9 mouse cellular contexts compared by ENCODE assay signal in genomic region chr17:30026617-30027016, GRCm38 (mm10). TPM values are rescaled to one million over a fixed set of nuclear protein-coding genes. Genes with fewer than 3 reads are reported as not detected.
A peak's percentile ranks its signal among the peaks of the same experiment; 100 is the strongest.
DNase-seq lines count a peak whose midpoint lies in the region; ATAC-seq and TF ChIP-seq lines count a peak whose summit lies in the region.
"Had no signal": no experiment of that assay in that cellular context is flagged by ENCODE, and none has a peak within 500 bp of the region (broad histone marks: within the 10 kb centered on the region; RNA-seq: fewer than 3 reads in every experiment).

No protein-coding gene starts in this region.

- H3K27me3 ChIP-seq in intestine, embryonic 14.5 days (replicated peaks; ENCODE audit: control insufficient read depth, insufficient read depth, low read length) = no peaks in the 10 kb centered on the region
- H3K27me3 ChIP-seq in intestine, postnatal 0 days (replicated peaks; ENCODE audit: control insufficient read depth, insufficient read depth, low read length) = no peaks in the 10 kb centered on the region
- H3K27me3 ChIP-seq in heart, adult 2 months (ENCODE audit: control insufficient read depth, insufficient read depth, low read length) = no peaks in the 10 kb centered on the region
- no peaks in the 10 kb centered on the region for H3K27me3 ChIP-seq in liver, postnatal 0 days (ENCODE audit: insufficient read depth, low read length)

- ATAC-seq in intestine, embryonic 14.5 days (replicated peaks; ENCODE audit: low FRiP score, low TSS enrichment, low read depth) = no peak
- no peak for ATAC-seq in intestine, postnatal 0 days
- ATAC-seq in liver, postnatal 0 days = peak; percentile 62

- 0 out of 2 replicates have a peak overlapping the region, but pooled peaks have one; percentile 38 for H3K27ac ChIP-seq in intestine, embryonic 14.5 days (ENCODE audit: low read depth)
- no peak overlapping the region for H3K27ac ChIP-seq in intestine, postnatal 0 days (ENCODE audit: low read depth, low read length)
- peak overlapping the region; percentile 47 for H3K27ac ChIP-seq in heart, adult 2 months
- H3K27ac ChIP-seq in liver, postnatal 0 days (ENCODE audit: low read depth) = peak overlapping the region; percentile 0; the same call in 1 of the 2 replicates

- TF ChIP-seq POLR2A in heart, adult 2 months (IDR thresholded peaks at IDR 0.05; ENCODE audit: insufficient read depth, low read depth, low read length) = no peak

- 26% methylated on average over 6 of the region's 6 CpGs for WGBS in intestine, embryonic 14.5 days
- WGBS in intestine, postnatal 0 days = 30% methylated on average over 6 of the region's 6 CpGs
- 8% methylated on average over 6 of the region's 6 CpGs for WGBS in heart, adult 2 months
- 17% methylated on average over 6 of the region's 6 CpGs for WGBS in liver, postnatal 0 days (ENCODE audit: insufficient replicate concordance)

- intact Hi-C loops in heart, adult 2 months (cut with DNase I) = loop anchor here (2.0 kb wide), 1 partner anchor 52 kb away; no protein-coding TSS in a partner anchor

- peaks cover 49% of the 10 kb centered on the region for H3K4me1 ChIP-seq in intestine, embryonic 14.5 days (replicated peaks; ENCODE audit: control insufficient read depth, insufficient read depth, low read length)
- H3K4me1 ChIP-seq in intestine, postnatal 0 days (replicated peaks; ENCODE audit: control insufficient read depth, insufficient read depth, low read length) = peaks cover 20% of the 10 kb centered on the region
- H3K4me1 ChIP-seq in heart, adult 2 months (ENCODE audit: control insufficient read depth, insufficient read depth, low read length) = peaks cover 31% of the 10 kb centered on the region
- H3K4me1 ChIP-seq in liver, postnatal 0 days (ENCODE audit: insufficient read depth) = peaks cover 39% of the 10 kb centered on the region

- TF ChIP-seq EP300 in heart, adult 2 months (IDR thresholded peaks at IDR 0.05; ENCODE audit: insufficient read depth, low read depth, low read length) = no peak
- TF ChIP-seq EP300 in liver, postnatal 0 days (IDR thresholded peaks at IDR 0.05; ENCODE audit: low read depth) = no peak

- H3K4me2 ChIP-seq in intestine, embryonic 14.5 days (ENCODE audit: low read length) = no peak overlapping the region
- no peak overlapping the region for H3K4me2 ChIP-seq in intestine, postnatal 0 days (replicated peaks; ENCODE audit: low read depth)
- H3K4me2 ChIP-seq in liver, postnatal 0 days (ENCODE audit: low read depth, low read length) = no peak overlapping the region

- H3K9ac ChIP-seq in intestine, embryonic 14.5 days (ENCODE audit: low read length) = no peak overlapping the region
- H3K9ac ChIP-seq in intestine, postnatal 0 days (ENCODE audit: low read depth, low read length) = no peak overlapping the region
- H3K9ac ChIP-seq in heart, adult 2 months (ENCODE audit: low read depth, low read length) = no peak overlapping the region
- no peak overlapping the region for H3K9ac ChIP-seq in liver, postnatal 0 days (replicated peaks)

- H3K9me3 ChIP-seq in intestine, embryonic 14.5 days (ENCODE audit: control insufficient read depth, low read length) = no peaks in the 10 kb centered on the region
- no peaks in the 10 kb centered on the region for H3K9me3 ChIP-seq in intestine, postnatal 0 days (ENCODE audit: control insufficient read depth)
- H3K9me3 ChIP-seq in liver, postnatal 0 days (ENCODE audit: low read length) = no peaks in the 10 kb centered on the region
- H3K9me3 ChIP-seq: G1E had no signal

- H3K4me3 ChIP-seq in intestine, embryonic 14.5 days (ENCODE audit: low read depth, low read length) = no peak overlapping the region
- no peak overlapping the region for H3K4me3 ChIP-seq in intestine, postnatal 0 days (ENCODE audit: low read depth, low read length)
- no peak overlapping the region for H3K4me3 ChIP-seq in heart, adult 2 months
- no peak overlapping the region for H3K4me3 ChIP-seq in liver, postnatal 0 days (ENCODE audit: low read depth, low read length)

- no peak for TF ChIP-seq CTCF in intestine, postnatal 0 days (IDR thresholded peaks at IDR 0.05; ENCODE audit: low read depth)
- no peak for TF ChIP-seq CTCF in heart, adult 2 months (IDR thresholded peaks at IDR 0.05)
- TF ChIP-seq CTCF in liver, postnatal 0 days (IDR thresholded peaks at IDR 0.05; ENCODE audit: low read depth) = no peak

- no peaks in the 10 kb centered on the region for H3K36me3 ChIP-seq in intestine, embryonic 14.5 days (ENCODE audit: control insufficient read depth, insufficient read depth, low read length)
- H3K36me3 ChIP-seq in intestine, postnatal 0 days (ENCODE audit: control insufficient read depth, insufficient read depth) = no peaks in the 10 kb centered on the region
- peaks cover 39% of the 10 kb centered on the region for H3K36me3 ChIP-seq in heart, adult 2 months (ENCODE audit: control insufficient read depth, insufficient read depth, low read length)
- H3K36me3 ChIP-seq in liver, postnatal 0 days (replicated peaks; ENCODE audit: insufficient read depth, low read length) = no peaks in the 10 kb centered on the region

- no peak for DNase-seq in intestine, embryonic 14.5 days (ENCODE audit: low spot score)
- DNase-seq in brain, adult 2 months (ENCODE audit: low read depth, low spot score) = peak; percentile 78
- peak in 1 of 2 experiments; percentile 40 for DNase-seq in heart, adult 2 months
- DNase-seq in liver, postnatal 0 days = peak; percentile 60
- no peak for DNase-seq in urinary bladder, postnatal 4 days (ENCODE audit: low spot score in 2 of 2)
- DNase-seq in thymus, postnatal 36 days = no peak
- no peak for DNase-seq in right cerebral cortex, postnatal 25 days

- peaks cover 16% of the 10 kb centered on the region for H3K79me2 ChIP-seq in heart, adult 2 months (replicated peaks; ENCODE audit: control insufficient read depth, insufficient read depth, low read length)

RNA-seq across cellular contexts. Expression of gene Zfand3, which starts 22.1 kb away (rescaled TPM):
- 40.9 and 42.6 TPM in 2 replicates for polyA plus RNA-seq in intestine, embryonic 14.5 days (2014; fragmentation: Nextera tagmentation; extraction: Ambion mirVana)
- 38.0 and 40.5 TPM in 2 replicates for polyA plus RNA-seq in intestine, postnatal 0 days (2015; fragmentation: Nextera tagmentation; extraction: Ambion mirVana)
- 100 to 1,000 TPM; 130 to 149 TPM for total RNA-seq in heart, adult 2 months (2021)
- polyA plus RNA-seq in heart, adult 2 months (2012; rRNA removed) = 106 and 127 TPM in 2 replicates
- polyA plus RNA-seq in liver, postnatal 0 days (2015; fragmentation: Nextera tagmentation; extraction: Ambion mirVana) = 24.7 and 26.2 TPM in 2 replicates

RNA-seq across cellular contexts. Expression of gene Mdga1, which starts 56.7 kb away (rescaled TPM):
- polyA plus RNA-seq in intestine, embryonic 14.5 days (2014; fragmentation: Nextera tagmentation; extraction: Ambion mirVana) = 1.5 and 1.7 TPM in 2 replicates
- polyA plus RNA-seq in intestine, postnatal 0 days (2015; fragmentation: Nextera tagmentation; extraction: Ambion mirVana) = 0.63 and 0.73 TPM in 2 replicates
- total RNA-seq in heart, adult 2 months (2021) = 10 to 100 TPM; 13.4 to 15.4 TPM
- 26.3 and 26.4 TPM in 2 replicates for polyA plus RNA-seq in heart, adult 2 months (2012; rRNA removed)
- 2.0 and 2.2 TPM in 2 replicates for polyA plus RNA-seq in liver, postnatal 0 days (2015; fragmentation: Nextera tagmentation; extraction: Ambion mirVana)

Comparison
In these comparisons a context has a peak if more than half of its experiments do, and no peak if none do; other contexts are left out.
1. DNase-seq: peak in brain, adult 2 months (single experiment) and liver, postnatal 0 days (single experiment); none in intestine, embryonic 14.5 days (single experiment), urinary bladder, postnatal 4 days (0 of 2), thymus, postnatal 36 days (0 of 2) and right cerebral cortex, postnatal 25 days (single experiment).